Mouse (Mus musculus) kidney, embryonic 15.5 days (tissue): ENCODE data around the gene Sgk1. TPM values are rescaled to one million over a fixed set of nuclear protein-coding genes. Genes with fewer than 3 reads are reported as not detected.
A peak's percentile ranks its signal among the peaks of the same experiment; 100 is the strongest.

Experiments
- ATAC-seq: fragments of 200-750 bp; cut with Nextera tagmentation; replicated peaks from 2 replicates; pipeline ENCODE4 v1.8.0; 2017; ENCODE audit warnings: moderate TSS enrichment; ENCODE audit not compliant: low FRiP score
- H3K27ac ChIP-seq: fragments of 300-500 bp; sonication (generic); 2 replicates; pipeline ENCODE4 v1.5.1; 2015; ENCODE audit warnings: mild to moderate bottlenecking, inconsistent platforms
- H3K27me3 ChIP-seq: fragments of 300-500 bp; sonication (generic); 2 replicates; pipeline ENCODE4 v1.6.1; 2015; ENCODE audit warnings: inconsistent platforms
- H3K36me3 ChIP-seq: fragments of 300-500 bp; sonication (generic); 2 replicates; pipeline ENCODE4 v1.6.1; 2015; ENCODE audit warnings: inconsistent platforms
- H3K4me1 ChIP-seq: fragments of 300-500 bp; sonication (generic); 2 replicates; pipeline ENCODE4 v1.6.1; 2015; ENCODE audit warnings: inconsistent platforms
- H3K4me2 ChIP-seq: fragments of 300-500 bp; sonication (generic); 2 replicates; pipeline ENCODE4 v1.6.1; 2015; ENCODE audit warnings: moderate library complexity, mild to moderate bottlenecking, inconsistent platforms
- H3K4me3 ChIP-seq: fragments of 300-500 bp; sonication (generic); replicated peaks from 2 replicates; pipeline ENCODE4 v1.5.1; 2015; ENCODE audit warnings: mild to moderate bottlenecking, inconsistent platforms
- H3K9ac ChIP-seq: fragments of 300-500 bp; sonication (generic); 2 replicates; pipeline ENCODE4 v1.6.1; 2015; ENCODE audit warnings: mild to moderate bottlenecking, inconsistent platforms
- H3K9me3 ChIP-seq: fragments of 300-500 bp; sonication (generic); replicated peaks from 2 replicates; pipeline ENCODE4 v1.6.1; 2016; ENCODE audit warnings: inconsistent platforms
- whole genome bisulfite sequencing: fragments of 180-500 bp; shearing (Covaris S2); methylation state at CpG from one replicate; pipeline ENCODE4 v1.1.7; 2015; ENCODE audit warnings: mixed read lengths; 5-methylcytosine and 5-hydroxymethylcytosine counted together
- polyA plus RNA-seq: library from polyadenylated mRNA; unstranded; fragments of >200 nt; fragmentation: Nextera tagmentation; extraction: Ambion mirVana; gene quantifications from 2 replicates; pipeline ENCODE4 v1.2.1, GENCODE M21; 2015

The Sgk1 gene
- polyA plus RNA-seq, 1 experiment from 2014 or later = 75.2 TPM

DNA sequence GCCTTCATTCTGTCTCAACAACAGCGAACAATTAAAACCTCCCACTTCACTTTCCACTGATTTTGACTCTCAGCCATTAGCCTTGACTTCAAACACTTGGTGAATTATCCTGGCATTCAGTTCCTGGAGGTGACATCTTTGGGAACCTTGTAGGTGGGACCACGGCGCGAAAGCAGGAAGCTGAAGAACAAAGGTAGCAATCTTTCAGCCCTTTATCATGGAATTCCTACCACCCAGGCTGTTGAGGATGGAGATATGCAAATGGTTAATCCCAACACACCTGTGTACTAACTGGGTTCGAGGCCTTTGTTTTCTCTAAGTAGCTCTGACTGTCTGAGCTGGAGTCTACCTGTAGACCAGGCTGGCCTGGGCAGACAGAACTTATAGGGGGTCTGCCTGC, 106.5 kb downstream of the Sgk1 start:
- no peak for ATAC-seq
- Histone ChIP-seq H3K4me3 (no peak overlapping the region), H3K27me3 (0 out of 2 replicates have a peak, but pooled peaks cover 3% of the 10 kb centered on the region), H3K9me3 (no peaks in the 10 kb centered on the region), H3K36me3 (no peaks in the 10 kb centered on the region), H3K4me2 (no peak overlapping the region), H3K9ac (no peak overlapping the region), H3K4me1 (peaks cover 26% of the 10 kb centered on the region), H3K27ac (no peak overlapping the region)
- 81% methylated on average over 5 of the region's 5 CpGs for WGBS

DNA sequence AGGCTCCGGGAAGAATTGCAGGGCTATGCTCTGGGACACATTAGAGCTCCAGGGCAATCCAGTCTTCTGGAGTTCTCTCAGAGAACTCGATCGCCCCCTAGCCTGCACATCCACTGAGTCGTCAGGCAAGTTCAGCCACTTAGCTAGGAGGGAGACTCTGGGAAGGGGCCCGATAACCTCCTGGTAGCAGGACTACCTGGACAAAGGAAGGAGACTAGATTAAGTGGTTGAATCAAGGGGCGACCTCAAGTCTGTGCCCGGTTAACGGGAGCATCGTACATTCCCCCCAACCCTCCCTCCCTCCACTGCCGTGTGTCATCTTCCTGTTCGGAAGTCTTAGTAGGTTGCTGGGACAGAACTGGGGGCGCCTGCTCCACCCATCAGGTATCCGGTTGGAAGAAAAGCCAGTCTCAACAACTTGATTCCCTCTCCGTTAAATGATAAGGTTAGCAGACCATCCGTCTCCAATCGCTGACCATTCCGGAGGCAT, 109.4 kb downstream of the Sgk1 start:
- Histone ChIP-seq H3K9ac (no peak overlapping the region), H3K9me3 (no peaks in the 10 kb centered on the region), H3K36me3 (peaks cover 1% of the 10 kb centered on the region), H3K4me1 (peaks cover 29% of the 10 kb centered on the region), H3K4me2 (peak overlapping the region; percentile 92), H3K27ac (peak overlapping the region; percentile 97; the same call in 1 of the 2 replicates), H3K4me3 (peak overlapping the region; percentile 73), H3K27me3 (0 out of 2 replicates have a peak, but pooled peaks cover 3% of the 10 kb centered on the region)
- ATAC-seq = no peak
- 14% methylated on average over 17 of the region's 17 CpGs for WGBS

DNA sequence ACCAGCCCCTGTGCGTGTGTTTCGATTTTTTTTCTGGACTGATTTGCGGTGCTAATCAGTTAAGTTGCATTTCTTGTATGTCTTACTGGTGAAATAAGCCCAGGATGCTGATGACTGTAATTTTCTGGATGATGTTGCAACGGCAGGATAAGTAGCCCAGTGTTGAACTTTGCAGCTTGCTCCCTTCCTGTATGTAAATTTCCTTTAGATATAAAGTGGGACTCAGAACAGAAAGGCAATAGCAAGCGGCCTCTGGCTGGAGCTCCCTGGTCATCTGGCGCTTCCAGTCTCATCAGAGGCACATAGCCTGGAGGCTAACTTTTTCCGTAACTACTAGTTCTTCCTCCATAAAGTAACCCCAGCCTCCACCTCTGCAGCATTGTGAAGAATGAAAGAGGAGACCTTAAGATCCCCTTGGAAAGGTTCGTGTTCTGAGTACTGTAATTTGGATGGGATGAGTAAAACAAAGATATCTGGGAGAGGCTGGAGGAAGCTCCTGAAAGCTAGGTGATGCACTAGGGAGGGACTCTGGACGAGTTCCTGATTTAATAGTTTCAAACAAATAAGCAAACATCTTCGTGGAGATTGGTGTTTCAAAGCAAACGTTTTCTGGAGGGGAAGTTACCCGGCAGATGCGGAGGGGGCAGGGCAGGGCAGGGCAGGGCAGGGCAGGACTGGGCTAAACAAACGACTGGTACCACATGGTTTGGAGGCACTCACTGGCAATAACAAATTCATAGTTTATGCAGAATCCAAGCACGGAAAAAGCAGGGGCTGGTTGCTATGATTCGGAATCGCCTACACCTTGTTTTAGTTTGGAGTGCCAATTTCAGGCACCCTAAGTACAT, 110.2 kb downstream of the Sgk1 start:
- peak overlapping the region; percentile 97 for H3K27ac ChIP-seq
- H3K9ac ChIP-seq = peak overlapping the region; percentile 72
- 0 out of 2 replicates have a peak, but pooled peaks cover 3% of the 10 kb centered on the region for H3K27me3 ChIP-seq
- ATAC-seq = no peak
- 16% methylated on average over 17 of the region's 17 CpGs for WGBS
- peak overlapping the region; percentile 92 for H3K4me2 ChIP-seq
- H3K4me3 ChIP-seq = peak overlapping the region; percentile 73
- peaks cover 9% of the 10 kb centered on the region for H3K36me3 ChIP-seq
- H3K9me3 ChIP-seq = no peaks in the 10 kb centered on the region
- H3K4me1 ChIP-seq = peaks cover 32% of the 10 kb centered on the region

DNA sequence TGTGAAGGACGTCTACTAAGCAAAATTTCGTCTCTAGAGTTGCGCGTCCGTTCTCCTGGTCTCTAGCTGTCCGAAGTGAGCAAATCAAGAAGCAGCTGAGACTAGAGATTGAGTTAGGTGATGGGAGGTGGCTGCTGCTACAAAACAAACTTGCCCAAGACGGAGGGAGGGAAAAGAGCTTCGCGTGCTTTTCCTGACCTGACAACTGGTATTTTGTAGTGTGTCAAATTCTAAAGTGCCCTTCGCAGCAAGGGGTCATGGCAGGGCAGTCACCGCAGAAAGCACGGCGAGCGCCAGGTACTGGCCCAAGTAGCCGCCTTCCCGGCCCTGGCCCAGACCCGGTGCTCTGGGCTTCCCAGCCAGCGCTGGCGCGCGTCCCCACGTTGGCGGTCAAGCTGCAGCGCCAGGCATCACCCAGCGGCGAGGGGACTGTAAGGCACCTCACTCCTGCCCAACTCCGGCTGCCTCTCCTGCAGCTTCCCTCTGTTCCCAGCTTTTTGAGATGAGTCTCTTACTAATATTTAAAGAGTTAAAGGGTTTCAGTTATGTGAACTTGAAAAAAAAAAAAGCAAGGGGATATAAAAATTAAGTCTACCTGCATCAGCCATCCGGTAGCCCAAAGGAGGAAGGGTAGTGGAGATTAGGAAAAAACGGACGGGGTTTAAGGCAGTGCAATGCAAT, 111.0 kb downstream of the Sgk1 start:
- Histone ChIP-seq H3K4me3 (peak overlapping the region; percentile 73), H3K36me3 (peaks cover 17% of the 10 kb centered on the region), H3K27ac (peak overlapping the region; percentile 97), H3K27me3 (0 out of 2 replicates have a peak, but pooled peaks cover 3% of the 10 kb centered on the region), H3K4me2 (peak overlapping the region; percentile 92), H3K9me3 (no peaks in the 10 kb centered on the region), H3K9ac (peak overlapping the region; percentile 72), H3K4me1 (peaks cover 32% of the 10 kb centered on the region)
- ATAC-seq = no peak
- 1% methylated on average over 30 of the region's 30 CpGs for WGBS

DNA sequence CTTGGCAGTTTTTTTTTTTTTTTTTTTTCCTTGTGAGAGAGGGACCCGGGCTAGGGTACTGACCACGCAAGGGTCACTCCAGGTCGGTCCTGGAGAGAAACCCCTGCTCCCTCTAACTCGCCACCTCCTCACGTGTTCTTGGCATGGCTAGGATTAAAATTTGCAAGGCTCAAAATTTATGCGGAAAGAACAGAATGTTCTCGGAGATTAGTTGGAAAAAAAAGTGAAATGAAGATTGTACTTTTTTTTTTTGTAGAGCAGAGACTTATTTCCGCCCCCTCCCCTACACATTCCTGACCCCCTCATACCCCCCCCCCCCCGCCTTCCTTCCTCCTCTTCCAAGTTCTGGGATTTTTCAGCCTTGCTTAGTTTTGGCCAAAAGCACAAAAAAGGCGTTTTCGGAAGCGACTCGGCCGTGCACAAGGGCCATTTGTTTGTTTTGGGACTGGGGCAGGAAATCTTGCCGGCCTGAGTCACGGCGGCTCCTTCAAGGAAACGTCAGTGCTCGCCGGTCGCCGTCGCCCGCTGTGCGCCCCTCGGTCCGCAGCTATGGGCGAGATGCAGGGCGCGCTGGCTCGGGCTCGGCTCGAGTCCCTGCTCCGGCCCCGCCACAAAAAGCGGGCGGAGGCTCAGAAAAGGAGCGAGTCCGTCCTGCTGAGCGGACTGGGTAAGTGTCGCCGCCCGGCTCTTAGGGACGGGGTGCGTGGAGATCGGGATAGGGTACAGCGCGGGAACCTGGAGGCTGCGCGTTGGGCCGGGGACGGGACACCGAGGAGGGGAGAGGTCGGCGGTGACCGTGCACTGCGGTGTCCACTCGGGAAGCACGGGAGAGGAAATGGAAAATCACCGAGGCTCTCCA, 111.8 kb downstream of the Sgk1 start:
- no peaks in the 10 kb centered on the region for H3K9me3 ChIP-seq
- ATAC-seq = peak; percentile 76
- WGBS = under 1% methylated on average over 60 of the region's 60 CpGs
- H3K4me2 ChIP-seq = peak overlapping the region; percentile 92
- 0 out of 2 replicates have a peak, but pooled peaks cover 3% of the 10 kb centered on the region for H3K27me3 ChIP-seq
- peaks cover 35% of the 10 kb centered on the region for H3K4me1 ChIP-seq
- peak overlapping the region; percentile 73 for H3K4me3 ChIP-seq
- peak overlapping the region; percentile 72 for H3K9ac ChIP-seq
- peaks cover 24% of the 10 kb centered on the region for H3K36me3 ChIP-seq
- peak overlapping the region; percentile 97 for H3K27ac ChIP-seq

DNA sequence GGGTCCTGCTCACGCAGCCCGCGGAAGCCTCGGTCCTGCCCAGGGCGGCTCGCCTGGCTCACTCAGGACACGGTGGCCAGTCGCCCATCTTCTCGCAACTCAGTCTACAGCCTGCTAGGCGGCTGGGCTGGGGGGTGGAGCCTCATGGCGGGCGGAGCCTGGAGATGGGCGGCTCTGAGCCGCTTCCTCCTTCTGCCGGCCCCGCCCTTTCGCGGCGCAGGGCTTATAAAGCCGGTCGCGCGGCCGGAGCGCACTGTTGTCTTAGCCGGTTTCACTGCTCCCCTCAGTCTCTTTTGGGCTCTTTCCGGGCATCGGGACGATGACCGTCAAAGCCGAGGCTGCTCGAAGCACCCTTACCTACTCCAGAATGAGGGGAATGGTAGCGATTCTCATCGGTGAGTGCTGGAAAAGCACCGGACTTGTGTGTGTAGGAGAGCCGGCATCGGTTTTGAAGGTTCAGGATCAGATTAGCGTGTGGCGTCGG, 112.5 kb downstream of the Sgk1 start:
- Histone ChIP-seq H3K27ac (peak overlapping the region; percentile 97), H3K9me3 (no peaks in the 10 kb centered on the region), H3K4me1 (peaks cover 38% of the 10 kb centered on the region), H3K4me3 (peak overlapping the region; percentile 73), H3K9ac (peak overlapping the region; percentile 72), H3K36me3 (peaks cover 29% of the 10 kb centered on the region), H3K4me2 (peak overlapping the region; percentile 92), H3K27me3 (0 out of 2 replicates have a peak, but pooled peaks cover 3% of the 10 kb centered on the region)
- ATAC-seq = peak; percentile 98
- WGBS = under 1% methylated on average over 40 of the region's 40 CpGs

DNA sequence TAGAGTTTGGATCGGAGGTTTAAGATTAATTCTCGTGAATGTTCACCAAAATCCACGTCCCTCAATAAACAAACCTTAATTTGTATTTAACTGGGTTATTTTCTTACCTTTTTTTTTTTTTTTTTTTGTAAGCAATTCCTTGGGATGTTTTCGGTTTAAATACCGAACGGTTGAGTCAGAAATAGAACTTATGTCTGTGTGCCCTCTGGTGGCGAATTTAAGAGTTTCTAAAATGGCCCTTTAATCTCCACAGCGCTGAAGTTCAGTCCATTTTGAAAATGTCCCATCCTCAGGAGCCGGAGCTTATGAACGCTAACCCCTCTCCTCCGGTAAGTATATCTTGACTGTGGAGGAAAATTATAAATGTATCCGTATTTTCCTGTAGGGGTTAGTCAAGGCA, 113.2 kb downstream of the Sgk1 start:
- H3K4me1 ChIP-seq = peaks cover 38% of the 10 kb centered on the region
- 8% methylated on average over 12 of the region's 12 CpGs for WGBS
- no peaks in the 10 kb centered on the region for H3K9me3 ChIP-seq
- peaks cover 29% of the 10 kb centered on the region for H3K36me3 ChIP-seq
- no peak for ATAC-seq
- H3K9ac ChIP-seq = peak overlapping the region; percentile 56
- peak overlapping the region; percentile 92 for H3K4me2 ChIP-seq
- H3K27me3 ChIP-seq = 0 out of 2 replicates have a peak, but pooled peaks cover 3% of the 10 kb centered on the region
- H3K27ac ChIP-seq = no peak overlapping the region
- peak overlapping the region; percentile 73 for H3K4me3 ChIP-seq

DNA sequence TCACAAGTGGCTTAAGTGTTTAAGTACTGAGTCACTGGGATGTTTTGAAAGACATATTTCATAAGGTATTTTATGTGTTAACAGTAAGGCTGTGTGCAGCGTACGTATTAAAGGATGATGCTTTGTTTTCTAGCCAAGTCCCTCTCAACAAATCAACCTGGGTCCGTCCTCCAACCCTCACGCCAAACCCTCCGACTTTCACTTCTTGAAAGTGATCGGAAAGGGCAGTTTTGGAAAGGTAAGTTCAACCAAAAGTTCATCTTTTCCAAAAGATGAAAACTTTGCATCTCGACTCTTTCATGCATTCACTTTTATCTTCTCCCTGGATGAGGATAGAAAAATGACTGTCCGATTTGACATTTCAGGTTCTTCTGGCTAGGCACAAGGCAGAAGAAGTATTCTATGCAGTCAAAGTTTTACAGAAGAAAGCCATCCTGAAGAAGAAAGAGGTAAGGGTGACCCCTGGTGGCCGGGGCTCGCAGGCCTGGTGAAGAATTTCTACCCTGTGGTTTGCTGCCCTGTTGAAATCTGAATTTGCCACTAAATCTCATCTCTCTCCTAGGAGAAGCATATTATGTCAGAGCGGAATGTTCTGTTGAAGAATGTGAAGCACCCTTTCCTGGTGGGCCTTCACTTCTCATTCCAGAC, 113.8 kb downstream of the Sgk1 start:
- 54% methylated on average over 11 of the region's 11 CpGs for whole genome bisulfite sequencing

DNA sequence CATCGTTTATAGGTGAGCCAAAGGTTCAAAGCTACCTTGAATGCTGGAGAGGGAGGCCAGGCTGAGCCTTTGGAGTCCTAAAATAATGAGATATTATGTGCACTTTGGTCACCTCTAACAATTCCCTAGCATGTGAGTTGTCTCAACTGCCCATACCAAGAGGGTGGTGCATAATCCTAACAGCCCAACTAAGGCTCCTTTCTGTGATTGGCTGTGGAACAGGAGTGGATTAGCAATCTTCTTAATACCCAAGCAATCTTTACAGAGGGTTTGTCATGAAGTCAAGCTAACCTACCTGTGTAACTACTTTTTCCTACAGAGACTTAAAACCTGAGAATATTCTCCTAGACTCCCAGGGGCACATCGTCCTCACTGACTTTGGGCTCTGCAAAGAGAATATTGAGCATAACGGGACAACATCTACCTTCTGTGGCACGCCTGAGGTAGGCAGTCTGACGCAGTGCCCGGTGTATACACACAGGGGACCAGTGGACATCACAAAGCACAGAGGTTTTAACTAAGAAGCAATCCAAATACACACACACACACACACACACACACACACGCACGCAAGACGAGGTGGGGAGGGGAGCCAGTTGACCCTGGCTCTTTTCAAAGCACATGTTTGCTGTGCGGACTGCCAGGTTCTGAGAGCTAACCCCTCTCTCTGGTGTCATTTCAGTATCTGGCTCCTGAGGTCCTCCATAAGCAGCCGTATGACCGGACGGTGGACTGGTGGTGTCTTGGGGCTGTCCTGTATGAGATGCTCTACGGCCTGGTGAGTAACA, 114.9 kb downstream of the Sgk1 start:
- 90% methylated on average over 14 of the region's 14 CpGs for WGBS
- no peak overlapping the region for H3K27ac ChIP-seq
- 0 out of 2 replicates have a peak, but pooled peaks cover under 1% of the 10 kb centered on the region for H3K27me3 ChIP-seq
- no peak for ATAC-seq
- peak overlapping the region; percentile 73 for H3K4me3 ChIP-seq
- no peaks in the 10 kb centered on the region for H3K9me3 ChIP-seq
- peak overlapping the region; percentile 31; the same call in 1 of the 2 replicates for H3K9ac ChIP-seq
- peak overlapping the region; percentile 92 for H3K4me2 ChIP-seq
- peaks cover 29% of the 10 kb centered on the region for H3K36me3 ChIP-seq
- peaks cover 32% of the 10 kb centered on the region for H3K4me1 ChIP-seq

More for the DNA sequence above, 113.8 kb downstream of the Sgk1 start:
- Histone ChIP-seq H3K9me3 (no peaks in the 10 kb centered on the region), H3K27ac (no peak overlapping the region), H3K4me1 (peaks cover 41% of the 10 kb centered on the region), H3K9ac (peak overlapping the region; percentile 31), H3K4me3 (peak overlapping the region; percentile 73), H3K36me3 (peaks cover 29% of the 10 kb centered on the region), H3K4me2 (peak overlapping the region; percentile 92), H3K27me3 (0 out of 2 replicates have a peak, but pooled peaks cover 3% of the 10 kb centered on the region)
- ATAC-seq = no peak

DNA sequence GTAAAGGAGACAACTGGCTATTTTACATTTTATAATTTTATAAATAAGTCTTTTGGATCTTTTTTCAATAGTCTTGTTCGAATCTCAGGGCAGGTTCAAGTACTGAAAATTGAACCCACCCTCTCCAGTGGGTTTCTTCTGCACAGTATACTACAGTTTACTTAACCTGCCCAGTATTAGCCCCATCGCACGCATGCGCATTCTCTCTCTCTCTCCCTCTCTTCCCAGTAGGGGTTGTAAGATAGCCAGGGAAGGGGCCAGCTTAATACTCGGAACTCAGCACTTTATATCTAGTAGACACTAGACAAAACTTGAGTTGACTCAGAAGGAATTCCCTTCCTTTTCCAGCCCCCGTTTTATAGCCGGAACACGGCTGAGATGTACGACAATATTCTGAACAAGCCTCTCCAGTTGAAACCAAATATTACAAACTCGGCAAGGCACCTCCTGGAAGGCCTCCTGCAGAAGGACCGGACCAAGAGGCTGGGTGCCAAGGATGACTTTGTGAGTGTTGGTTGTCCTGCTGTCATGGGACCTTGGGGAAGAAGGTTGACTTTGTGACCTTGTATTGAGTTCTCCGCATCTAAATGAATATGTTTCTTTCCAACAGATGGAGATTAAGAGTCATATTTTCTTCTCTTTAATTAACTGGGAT, 115.7 kb downstream of the Sgk1 start:
- Histone ChIP-seq H3K9ac (no peak overlapping the region), H3K4me2 (peak overlapping the region; percentile 92), H3K27me3 (no peaks in the 10 kb centered on the region), H3K36me3 (peaks cover 29% of the 10 kb centered on the region), H3K4me3 (peak overlapping the region; percentile 73), H3K4me1 (peaks cover 23% of the 10 kb centered on the region), H3K27ac (no peak overlapping the region), H3K9me3 (no peaks in the 10 kb centered on the region)
- WGBS = 81% methylated on average over 12 of the region's 12 CpGs
- ATAC-seq = no peak
